Mouse (Mus musculus) brain, embryonic 18.5 days (tissue): ENCODE measurements at regions not wholly inside any gene's neighbourhood (a gene's known extent, or its start where the extent isn't known, plus 50 kb on each side); places are given as distances from the start of the nearest gene placed in this dataset.

Experiments used
- DNase-seq: peaks from one replicate; pipeline ENCODE4 v3.0.0-alpha.2; 2012; ENCODE audit warnings: low read depth, low spot score

DNA sequence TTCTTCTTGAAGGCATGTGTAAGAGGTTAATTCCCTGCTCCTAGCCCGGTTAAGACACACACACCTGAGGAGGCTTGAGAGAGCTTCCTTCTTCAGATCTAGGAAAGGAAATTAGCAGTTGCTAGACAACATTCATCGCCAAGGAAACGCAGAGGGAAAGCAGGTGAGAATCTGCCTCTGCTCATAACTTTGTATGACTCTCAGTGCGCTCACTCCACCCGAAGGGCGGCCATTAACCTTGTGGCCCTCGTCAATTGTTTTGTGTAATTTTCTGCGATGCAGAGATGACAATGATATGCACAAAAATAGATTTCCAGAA lies 105.3 kb upstream of the Sgk1 start:
- no peak for DNase-seq

GRCm38 (mm10) chr10:21777103-21777502 lies 104.9 kb upstream of the Sgk1 start:
- no peak for DNase-seq

- no peak for DNase-seq
Measured at GRCm38 (mm10) chr10:21783478-21783877, 98.5 kb upstream of the Sgk1 start.

DNA sequence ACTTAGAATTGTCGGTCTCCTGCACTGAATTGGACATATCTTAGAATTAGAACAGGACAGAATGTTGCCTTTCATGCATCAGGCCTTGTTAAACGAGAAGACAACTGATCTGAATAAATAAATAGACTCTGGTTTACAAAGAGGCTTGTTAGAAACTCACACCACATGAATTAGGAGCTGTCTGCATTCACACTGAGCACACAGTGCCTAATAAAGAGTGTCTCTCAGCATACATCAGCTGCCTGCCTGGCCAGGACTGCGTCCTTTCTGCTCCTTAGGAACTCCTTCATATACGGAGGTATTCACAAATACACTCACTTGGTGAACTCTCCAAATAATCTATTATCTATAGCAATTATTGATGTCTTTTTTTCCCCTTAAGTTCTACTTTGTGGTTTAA lies 96.9 kb upstream of the Sgk1 start:
- no peak for DNase-seq

GRCm38 (mm10) chr10:21785785-21786184 lies 96.2 kb upstream of the Sgk1 start:
- no peak for DNase-seq

GRCm38 (mm10) chr10:21789847-21790530 lies 92.0 kb upstream of the Sgk1 start:
- DNase-seq, result no peak

GRCm38 (mm10) chr10:21790991-21791390 lies 91.0 kb upstream of the Sgk1 start:
- DNase-seq, result no peak

- no peak for DNase-seq
Measured at GRCm38 (mm10) chr10:21792431-21792830, 89.6 kb upstream of the Sgk1 start.

- peak; percentile 60 for DNase-seq
Measured at GRCm38 (mm10) chr10:21793641-21794040, 88.3 kb upstream of the Sgk1 start.

GRCm38 (mm10) chr10:21796386-21796785 lies 85.6 kb upstream of the Sgk1 start:
- no peak for DNase-seq

GRCm38 (mm10) chr10:21798103-21798502 lies 83.9 kb upstream of the Sgk1 start:
- no peak for DNase-seq

DNA sequence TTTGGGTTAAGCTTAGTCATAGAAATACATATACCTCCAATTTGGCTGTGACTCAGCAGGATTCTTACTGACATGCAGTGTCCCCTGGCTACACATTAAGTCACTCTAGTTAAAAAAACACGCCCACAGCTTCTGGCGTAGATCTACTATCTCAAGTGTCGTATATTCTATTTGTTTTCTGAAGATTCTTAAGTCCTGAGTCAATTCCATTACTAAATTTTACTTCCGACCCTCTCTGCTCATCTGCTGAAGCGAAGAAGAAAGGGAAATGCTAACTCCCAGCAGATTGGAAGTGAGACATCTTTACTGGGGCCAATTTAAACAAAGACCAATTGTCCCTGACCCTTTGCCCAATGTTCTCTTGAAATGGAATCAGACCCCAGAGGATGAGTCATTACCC lies 80.4 kb upstream of the Sgk1 start:
- no peak for DNase-seq

- DNase-seq, result no peak
Measured at GRCm38 (mm10) chr10:21803184-21803583, 78.8 kb upstream of the Sgk1 start.

DNA sequence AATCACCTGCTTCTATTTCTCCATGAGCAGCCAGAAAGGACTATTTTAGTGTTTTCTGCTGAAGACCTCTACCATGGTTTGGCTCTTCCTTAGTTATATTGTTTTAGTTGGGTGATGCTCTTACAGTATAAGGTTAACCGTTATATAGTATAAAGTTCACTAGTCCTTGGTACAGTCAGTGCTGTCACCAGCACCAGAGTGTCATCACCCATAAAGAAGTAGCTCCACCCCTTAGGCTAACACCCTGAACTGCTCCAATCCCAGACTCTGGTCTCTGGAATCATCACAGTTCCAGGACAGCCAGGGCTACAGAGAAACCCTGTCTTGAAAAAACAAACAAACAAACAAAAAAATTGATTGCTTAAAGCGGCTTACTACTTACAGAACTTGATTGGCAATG lies 77.2 kb upstream of the Sgk1 start:
- DNase-seq, result no peak

DNA sequence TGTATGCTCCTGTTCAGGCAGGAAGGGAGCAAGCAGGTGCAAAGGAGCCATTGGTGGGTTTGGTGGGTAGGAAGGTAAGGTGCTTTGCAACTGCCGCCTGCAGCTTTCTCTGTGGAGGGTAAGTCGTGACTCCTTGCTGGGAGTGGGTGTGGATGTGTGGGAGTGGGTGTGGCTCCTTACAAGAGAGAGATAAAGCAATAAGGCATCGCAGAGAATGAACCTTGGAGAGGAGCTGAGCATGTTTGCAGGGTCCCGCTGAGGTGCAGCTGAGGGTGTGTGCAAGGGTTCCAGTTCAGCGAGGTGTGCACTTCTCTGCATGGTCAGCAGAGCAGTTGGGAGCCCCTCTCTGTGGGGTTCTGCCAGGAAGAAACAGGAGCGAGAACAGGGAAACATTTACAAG lies 76.4 kb upstream of the Sgk1 start:
- DNase-seq, result no peak

DNA sequence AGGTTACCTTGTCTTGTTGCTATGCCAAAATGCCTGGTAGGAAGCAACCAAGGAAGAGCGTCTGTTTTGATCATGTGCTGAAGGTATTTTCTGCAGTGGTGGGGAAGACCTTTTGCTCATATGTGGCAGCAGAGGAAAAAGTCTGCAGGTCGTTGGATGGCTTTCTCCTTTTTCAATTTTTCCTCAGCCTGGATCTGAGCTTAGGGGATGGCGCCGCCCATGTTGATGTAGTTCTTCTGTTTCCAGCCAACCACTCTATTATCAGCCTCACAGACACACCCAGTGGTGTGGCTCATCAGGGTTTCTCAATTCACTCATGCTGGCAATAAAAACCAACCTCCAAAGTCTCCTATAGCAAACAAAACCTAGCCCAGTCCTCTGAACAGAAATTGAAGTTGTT lies 75.3 kb upstream of the Sgk1 start:
- DNase-seq, result no peak

- DNase-seq, result no peak
Measured at GRCm38 (mm10) chr10:21819686-21820085, 62.3 kb upstream of the Sgk1 start.

DNA sequence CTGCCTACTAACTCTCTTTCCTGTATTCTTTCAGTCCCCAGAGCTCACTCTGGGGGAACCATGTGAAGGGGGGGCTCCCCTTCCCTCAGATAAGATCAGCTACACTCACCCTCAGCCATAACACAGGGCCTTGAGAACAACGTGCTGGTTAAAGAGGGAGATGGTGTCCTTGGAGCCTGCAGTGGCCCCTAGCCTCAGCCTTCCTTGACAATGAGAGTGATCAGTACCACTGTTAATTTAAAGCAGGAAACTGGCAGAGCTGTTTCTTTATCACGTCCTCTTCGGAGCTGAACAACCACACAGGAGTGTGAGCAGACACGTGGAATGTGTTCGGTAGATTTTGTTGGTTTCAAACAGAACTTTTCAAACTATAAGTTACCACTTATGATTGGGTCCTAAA lies 60.6 kb upstream of the Sgk1 start:
- no peak for DNase-seq

DNA sequence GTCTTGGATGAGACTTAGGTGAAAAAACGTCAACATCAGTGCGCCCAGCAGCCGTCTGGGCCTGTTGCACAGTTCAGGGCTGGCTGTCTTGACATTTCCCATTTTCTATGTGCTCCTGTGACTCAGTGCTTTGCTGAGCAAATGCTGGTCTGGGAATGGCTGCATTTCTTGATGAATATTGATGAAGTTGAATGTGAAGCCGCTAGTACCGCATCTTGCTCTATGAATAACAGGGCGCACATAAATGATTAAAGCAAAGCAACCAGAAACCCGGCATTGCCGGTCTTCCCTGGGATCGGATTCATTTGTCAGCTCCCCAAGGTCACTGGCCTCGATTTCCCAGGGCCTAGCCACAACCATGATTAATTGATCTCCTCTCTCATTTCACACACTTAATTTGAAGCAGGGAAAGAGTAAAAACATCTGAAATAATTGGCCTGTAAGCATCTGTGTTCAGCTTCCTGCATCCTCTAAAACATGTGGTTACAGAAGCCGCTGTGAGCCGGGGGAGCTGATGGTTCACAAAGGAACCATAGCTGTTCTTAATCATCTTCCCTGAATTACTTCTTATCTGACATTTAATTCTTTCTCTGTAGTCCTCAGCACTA lies 57.5 kb upstream of the Sgk1 start:
- DNase-seq, result no peak

DNA sequence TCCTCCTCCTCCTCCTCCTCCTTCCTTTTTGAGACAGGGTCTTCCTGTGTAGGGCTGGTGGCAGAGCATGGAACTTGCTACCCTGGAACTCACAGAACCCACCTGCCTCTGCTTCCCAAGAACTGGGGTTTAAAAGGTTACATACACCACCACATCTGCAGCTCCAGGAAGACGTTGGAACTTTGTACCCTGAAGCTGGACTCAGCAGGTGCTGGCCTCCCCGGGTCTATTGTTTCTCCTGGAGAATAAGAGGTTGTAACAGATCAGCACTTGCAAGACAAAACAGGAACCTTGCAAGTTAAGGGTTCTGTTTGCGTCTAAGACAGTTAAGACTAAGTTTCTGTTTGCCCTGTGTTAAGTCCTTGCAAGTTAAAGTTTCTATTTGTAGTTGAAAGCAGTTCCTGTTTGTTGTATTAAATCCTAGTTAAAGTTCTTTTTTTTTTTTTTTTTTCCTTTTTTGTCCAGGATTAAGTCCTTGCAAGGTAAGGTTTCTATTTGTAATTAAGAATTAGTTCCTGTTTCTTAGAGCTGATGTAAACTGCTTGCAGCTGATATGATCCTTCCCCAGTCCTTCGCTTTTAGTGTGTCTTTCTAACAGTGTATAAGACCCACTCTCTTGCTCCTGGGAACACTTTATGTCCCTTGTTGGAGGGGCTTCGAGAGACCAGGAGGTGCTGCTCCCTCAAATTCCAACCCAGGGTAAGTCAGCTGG lies 55.0 kb upstream of the Sgk1 start:
- DNase-seq, result no peak

DNA sequence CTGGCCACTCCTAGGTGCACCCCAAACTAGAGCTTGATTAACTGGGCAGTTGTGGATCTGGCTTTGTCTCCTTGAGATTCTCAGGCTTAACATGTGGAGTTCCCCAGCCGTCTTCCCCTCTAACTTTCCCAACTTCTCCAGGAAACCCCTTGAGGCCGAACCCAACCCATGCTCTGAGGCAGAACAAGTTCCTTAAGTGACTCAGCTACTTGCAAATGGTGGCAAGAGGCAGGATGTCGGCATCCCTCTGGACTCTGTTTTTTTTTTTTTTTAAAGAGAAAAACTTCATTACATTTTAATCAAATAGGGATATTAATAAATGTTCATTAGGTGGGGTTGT lies 54.5 kb upstream of the Sgk1 start:
- no peak for DNase-seq

DNA sequence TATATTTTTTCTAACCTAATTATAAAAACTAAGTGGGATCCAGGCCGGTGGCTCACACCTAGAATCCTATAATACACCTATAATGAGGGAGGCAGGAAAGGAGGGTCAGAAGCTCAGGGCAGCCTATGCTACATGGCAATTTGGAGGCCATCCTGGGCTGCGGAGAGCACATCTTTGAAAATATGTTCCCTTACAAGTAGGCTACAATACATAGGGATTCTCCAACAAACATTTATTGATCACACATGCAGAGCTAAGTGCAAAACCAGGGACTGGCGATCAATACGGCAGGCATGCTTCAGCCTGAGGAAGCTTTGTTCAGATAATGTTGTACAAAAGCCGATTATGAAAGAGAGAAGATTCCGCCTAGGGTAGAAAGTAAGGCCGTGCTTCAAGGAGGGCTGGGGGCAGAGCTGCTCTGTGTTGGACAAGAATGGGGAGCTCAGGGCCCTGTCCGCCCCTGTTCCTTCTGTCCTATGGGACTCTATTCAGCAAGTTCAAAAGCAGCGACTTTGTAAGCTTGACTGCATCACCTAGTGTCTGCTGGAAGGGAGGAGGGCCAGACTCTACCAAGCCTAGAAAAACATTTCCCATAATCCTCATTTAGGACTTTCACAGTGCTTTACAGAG lies 53.4 kb upstream of the Sgk1 start:
- no peak for DNase-seq
